Mouse (Mus musculus): ENCODE measurements around the gene Ddx46.
"Not testable (repeated sequence)": the region's sequence is repeated elsewhere in the genome, so short reads cannot be mapped to it uniquely, and the experiment has no call there.

Gene Ddx46

GRCm38 (mm10) chr13:55634639-55635127 is at the start of gene Ddx46:
Ddx46 (plus strand) TSS chr13:55635027.
- peak; percentile 92 for DNase-seq

DNA sequence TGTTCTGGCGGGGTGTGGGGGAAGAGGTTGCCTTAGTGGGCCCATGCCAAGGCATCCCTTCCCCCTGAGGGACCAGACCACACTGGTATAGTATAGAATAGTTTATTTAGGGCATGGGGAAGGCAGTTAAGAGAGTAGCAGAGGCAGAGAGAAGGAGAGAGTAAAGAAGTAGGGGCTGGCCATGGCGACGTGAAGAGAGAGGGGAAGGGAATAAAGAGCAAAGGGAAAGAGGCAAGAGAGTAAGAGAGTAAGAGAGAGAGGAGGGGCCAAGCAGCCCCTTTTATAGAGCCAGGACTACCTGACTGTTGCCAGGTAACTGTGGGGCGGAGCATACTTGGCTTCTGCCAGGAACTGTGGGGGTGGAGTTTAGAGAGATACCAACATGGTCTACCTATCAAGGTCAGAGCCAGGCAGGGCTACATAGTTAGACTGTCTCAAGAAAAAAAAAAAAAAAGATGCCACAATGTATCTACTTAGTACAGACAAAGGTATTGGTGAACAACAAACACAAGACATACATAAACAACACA is 42.8 kb upstream of the Ddx46 start:
- no peak for DNase-seq

GRCm38 (mm10) chr13:55592512-55593253 is 42.1 kb upstream of the Ddx46 start:
- peak; percentile 98 for DNase-seq

- no peak for DNase-seq
Observed at GRCm38 (mm10) chr13:55593254-55593747, 41.5 kb upstream of the Ddx46 start.

- no peak for DNase-seq
Observed at GRCm38 (mm10) chr13:55595375-55595774, 39.5 kb upstream of the Ddx46 start.

- no peak for DNase-seq
Observed at GRCm38 (mm10) chr13:55596802-55597201, 38.0 kb upstream of the Ddx46 start.

DNA sequence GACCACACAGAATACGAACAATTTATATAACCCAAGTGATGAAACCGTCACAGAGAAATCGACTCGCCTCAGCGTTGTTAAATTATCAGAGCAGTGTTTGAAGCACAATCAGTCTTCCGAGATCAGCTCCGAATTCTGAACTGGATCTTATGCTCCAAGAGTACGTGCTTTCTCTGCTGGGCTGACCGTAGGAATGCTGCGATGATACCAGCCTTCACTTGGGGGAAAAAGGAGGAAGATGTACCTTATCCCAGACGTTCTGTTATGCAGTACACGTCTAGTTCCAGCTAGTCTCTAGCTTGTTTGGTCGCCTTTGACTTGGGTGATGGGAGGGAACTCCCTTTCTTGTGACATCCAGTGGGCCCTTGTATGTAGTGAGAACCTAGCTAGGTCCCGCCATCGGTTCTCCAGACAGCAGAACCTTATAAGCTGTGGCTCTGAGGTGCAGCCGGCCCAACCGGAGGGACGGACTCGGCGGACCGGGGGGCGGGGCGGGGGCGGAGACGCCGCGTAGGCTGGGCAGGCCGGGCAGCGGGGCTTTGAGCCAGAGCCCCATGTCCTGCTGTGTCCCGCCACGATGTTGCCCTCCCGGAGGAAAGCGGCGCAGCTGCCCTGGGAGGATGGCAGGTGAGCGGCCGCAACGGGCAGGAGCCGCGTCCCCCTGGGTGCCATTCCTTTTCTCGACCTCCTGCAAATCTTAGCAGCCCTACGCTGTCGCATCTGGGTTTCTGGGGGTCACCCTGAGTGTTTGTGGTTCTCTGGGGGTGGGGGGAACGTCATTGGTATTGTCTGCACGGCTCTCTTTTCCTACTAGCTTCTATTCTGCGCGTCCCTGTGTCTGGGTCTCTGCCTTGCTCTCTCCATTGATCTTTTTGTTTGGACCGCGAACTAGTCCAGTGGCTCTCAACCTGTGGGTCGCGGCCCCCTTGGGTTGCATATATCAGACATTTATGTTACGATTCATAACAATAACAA is 35.0 kb upstream of the Ddx46 start, which contains the start of gene B4galt7:
B4galt7 (plus strand) TSS at position 331 of the 975 bp plus-strand sequence.
- DNase-seq: peak; percentile 81

DNA sequence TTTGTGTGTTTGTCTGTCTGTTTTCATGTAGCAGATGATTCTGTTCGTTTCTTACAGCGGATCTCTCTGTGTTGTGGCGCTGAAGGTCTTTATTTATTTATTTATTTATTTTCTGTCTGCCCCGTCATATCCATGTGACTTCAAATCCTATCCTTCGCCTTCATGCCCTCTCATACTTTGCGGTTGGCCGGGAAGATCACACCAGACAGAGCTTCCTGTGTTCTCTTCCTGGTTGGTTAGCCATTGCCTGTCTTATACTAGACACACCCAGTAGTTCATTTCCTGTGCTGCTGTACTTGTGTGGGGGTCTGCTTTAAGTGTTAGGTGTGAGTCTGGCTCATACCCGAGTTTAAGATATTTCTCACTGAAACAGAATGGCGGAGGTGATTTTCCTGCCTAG is 34.2 kb upstream of the Ddx46 start:
- DNase-seq: peak; percentile 53

DNA sequence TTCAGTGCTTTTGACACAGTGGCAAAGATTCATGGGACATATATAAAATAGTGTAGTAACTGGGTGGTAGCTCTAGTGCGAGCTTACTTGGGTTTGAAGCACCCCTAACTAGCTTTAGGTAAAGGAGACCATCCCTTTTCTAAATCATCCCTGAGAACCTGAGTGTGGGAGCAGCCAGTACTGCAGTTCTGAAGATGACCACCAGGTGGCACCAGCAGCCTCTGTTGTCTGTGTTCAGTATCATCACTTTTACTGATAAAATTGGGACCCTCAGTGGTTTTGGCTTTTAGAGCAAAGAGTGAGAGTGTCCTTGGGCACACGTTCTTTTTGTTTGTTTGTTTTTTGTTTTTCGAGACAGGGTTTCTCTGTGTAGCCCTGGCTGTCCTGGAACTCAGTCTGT is 33.2 kb upstream of the Ddx46 start:
- DNase-seq: peak; percentile 89

GRCm38 (mm10) chr13:55604606-55605005 is 30.2 kb upstream of the Ddx46 start:
- no peak for DNase-seq

GRCm38 (mm10) chr13:55606899-55607623 is 27.8 kb upstream of the Ddx46 start:
- DNase-seq: no peak

GRCm38 (mm10) chr13:55607624-55608006 is 27.2 kb upstream of the Ddx46 start:
- no peak for DNase-seq

DNA sequence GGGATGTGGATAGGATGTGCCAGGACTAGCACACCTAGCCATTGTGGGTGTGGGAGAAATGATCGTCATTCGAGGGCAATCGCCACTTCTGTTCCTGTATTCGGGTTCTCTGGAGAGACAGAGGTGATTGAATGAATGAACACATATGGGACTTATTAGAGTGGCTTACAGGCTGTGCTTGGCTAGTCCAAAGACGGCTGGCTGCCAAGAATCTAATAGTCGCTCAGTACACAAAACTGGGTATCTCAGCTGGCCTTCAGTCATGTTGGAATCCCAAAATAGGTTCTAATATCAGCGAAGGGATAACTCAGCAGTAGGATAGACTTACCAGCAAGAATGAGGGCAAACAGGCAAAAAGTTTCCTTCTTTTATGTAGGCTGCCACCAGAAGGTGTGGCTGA is 22.8 kb upstream of the Ddx46 start:
- DNase-seq: no peak

DNA sequence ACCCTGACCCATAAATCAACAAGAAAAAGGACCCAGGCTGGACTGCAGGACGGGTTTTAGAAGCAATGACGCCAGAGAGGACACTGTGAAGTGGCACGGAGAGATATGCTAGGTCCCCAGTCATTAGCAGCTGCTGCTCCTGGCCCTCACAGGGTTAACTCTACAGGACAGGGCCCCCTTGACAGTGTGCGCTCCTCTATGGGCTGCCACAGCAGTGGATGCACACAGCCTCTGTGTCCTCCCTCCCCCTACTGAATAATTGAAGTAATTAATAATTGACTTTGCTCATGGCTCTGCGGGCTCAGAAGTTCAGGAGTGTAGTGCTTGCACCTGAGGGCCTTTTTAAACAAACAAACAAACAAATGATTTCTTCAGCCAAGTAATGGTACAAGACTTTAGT is 21.4 kb upstream of the Ddx46 start:
- no peak for DNase-seq

GRCm38 (mm10) chr13:55619328-55619727 is 15.5 kb upstream of the Ddx46 start:
- DNase-seq: no peak

- no peak for DNase-seq
Observed at GRCm38 (mm10) chr13:55620275-55620674, 14.6 kb upstream of the Ddx46 start.

- not testable (repeated sequence) for DNase-seq
Observed at GRCm38 (mm10) chr13:55622156-55622648, 12.6 kb upstream of the Ddx46 start.

DNA sequence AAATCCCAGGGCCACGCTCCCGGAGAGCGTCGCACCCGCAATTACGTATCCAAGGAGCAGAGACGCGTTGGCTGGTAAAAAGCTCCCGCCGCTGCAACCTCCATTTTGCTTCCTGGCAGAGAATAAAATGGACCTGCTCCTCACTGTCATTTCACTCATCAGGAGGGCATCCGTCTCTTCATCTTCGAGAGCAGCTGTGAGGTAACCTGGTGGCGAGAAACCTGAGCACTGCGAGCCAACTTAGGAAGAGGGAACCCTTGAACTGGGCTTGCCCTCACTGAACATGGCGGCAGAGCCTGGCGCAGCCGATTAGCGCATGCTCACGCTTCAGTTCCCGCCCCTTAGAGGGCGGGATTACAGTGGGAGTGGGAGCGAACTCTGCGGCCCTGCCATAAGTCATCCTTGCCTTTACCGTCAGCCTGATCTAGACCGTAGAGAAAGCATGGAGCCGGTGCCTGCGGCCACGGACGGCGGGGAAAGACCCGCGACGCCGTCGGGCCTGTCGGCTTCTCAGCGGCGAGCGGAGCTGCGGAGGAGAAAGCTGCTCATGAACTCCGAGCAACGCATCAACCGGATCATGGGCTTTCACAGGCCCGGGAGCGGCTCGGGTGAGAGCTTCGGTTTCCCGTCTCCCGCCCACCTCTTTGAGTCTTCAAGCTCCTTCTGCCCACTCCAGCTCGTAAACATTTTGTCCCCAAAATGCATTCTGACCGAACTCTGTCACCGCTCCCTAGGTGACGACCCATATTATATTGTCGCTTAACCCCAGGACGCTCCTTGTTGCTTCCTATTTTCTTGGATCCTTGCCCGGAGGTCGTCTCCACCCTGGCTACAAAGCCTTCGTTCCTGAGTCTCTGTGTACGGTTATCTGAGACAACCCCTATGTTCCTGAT is 11.9 kb upstream of the Ddx46 start, which contains the start of gene Caml:
Caml (plus strand) TSS at position 357 of the 893 bp plus-strand sequence.
- peak; percentile 90 for DNase-seq

DNA sequence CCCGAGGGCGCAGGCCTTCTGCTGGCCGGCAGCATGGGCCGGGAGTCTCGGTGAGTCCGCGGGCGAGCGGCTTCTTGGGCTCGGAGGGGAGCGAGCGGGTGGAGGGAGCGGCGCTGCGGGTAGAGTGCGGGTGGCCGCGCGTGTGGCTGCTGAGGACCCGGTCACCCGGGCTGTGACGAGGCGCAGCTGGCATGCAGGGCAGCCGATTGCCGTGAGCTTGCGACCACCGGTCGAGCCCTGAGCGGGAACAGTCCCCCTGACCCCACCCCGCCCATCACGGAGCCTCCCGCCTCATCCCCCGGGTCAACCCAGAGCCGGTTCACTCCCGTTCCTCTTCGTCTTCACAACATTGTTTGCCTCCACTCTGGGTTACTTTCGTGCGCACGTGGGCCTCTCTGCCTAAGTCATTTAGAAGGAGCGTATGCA is 332 bp downstream of the Ddx46 start:
- DNase-seq: no peak

- no peak for DNase-seq
Observed at GRCm38 (mm10) chr13:55636185-55636983, 1.6 kb downstream of the Ddx46 start.

Data from thymus, postnatal 14 days (tissue).